Mouse (Mus musculus): Measurements from ENCODE around the gene Cmpk1. TPM values are rescaled to one million over a fixed set of nuclear protein-coding genes. Genes with fewer than 3 reads are reported as not detected.

Gene Cmpk1
- polyA plus RNA-seq, 1 experiment = 51.4 TPM

- TF ChIP-seq GATA1 (IDR thresholded peaks at IDR 0.05; ENCODE audit: low read length) = no peak
These were observed 29.6 kb downstream of the Cmpk1 start for GRCm38 (mm10) chr4:114957403-114957802.

- no peak for TF ChIP-seq GATA1 (IDR thresholded peaks at IDR 0.05; ENCODE audit: low read length)
These were observed 33.9 kb downstream of the Cmpk1 start for GRCm38 (mm10) chr4:114953172-114953571.

GRCm38 (mm10) chr4:114947852-114948481 lies 39.1 kb downstream of the Cmpk1 start:
- no peak for TF ChIP-seq GATA1 (IDR thresholded peaks at IDR 0.05; ENCODE audit: low read length)

- no peak for TF ChIP-seq GATA1 (IDR thresholded peaks at IDR 0.05; ENCODE audit: low read length)
These were observed 39.6 kb downstream of the Cmpk1 start for GRCm38 (mm10) chr4:114947395-114947794.

- no peak for TF ChIP-seq GATA1 (IDR thresholded peaks at IDR 0.05; ENCODE audit: low read length)
These were observed 40.6 kb downstream of the Cmpk1 start for GRCm38 (mm10) chr4:114946416-114946815.

- TF ChIP-seq GATA1 (IDR thresholded peaks at IDR 0.05; ENCODE audit: low read length) = no peak
These were observed 42.0 kb downstream of the Cmpk1 start for GRCm38 (mm10) chr4:114945021-114945420.

- no peak for TF ChIP-seq GATA1 (IDR thresholded peaks at IDR 0.05; ENCODE audit: low read length)
These were observed 44.5 kb downstream of the Cmpk1 start for GRCm38 (mm10) chr4:114942583-114942982.

- no peak for TF ChIP-seq GATA1 (IDR thresholded peaks at IDR 0.05; ENCODE audit: low read length)
These were observed 44.9 kb downstream of the Cmpk1 start for GRCm38 (mm10) chr4:114942112-114942511.

GRCm38 (mm10) chr4:114941311-114941710 lies 45.7 kb downstream of the Cmpk1 start:
- no peak for TF ChIP-seq GATA1 (IDR thresholded peaks at IDR 0.05; ENCODE audit: low read length)

- no peak for TF ChIP-seq GATA1 (IDR thresholded peaks at IDR 0.05; ENCODE audit: low read length)
These were observed 48.8 kb downstream of the Cmpk1 start for GRCm38 (mm10) chr4:114938248-114938647.

- no peak for TF ChIP-seq GATA1 (IDR thresholded peaks at IDR 0.05; ENCODE audit: low read length)
These were observed 49.5 kb downstream of the Cmpk1 start for GRCm38 (mm10) chr4:114937459-114938047.

- TF ChIP-seq GATA1 (IDR thresholded peaks at IDR 0.05; ENCODE audit: low read length) = no peak
These were observed 52.9 kb downstream of the Cmpk1 start for GRCm38 (mm10) chr4:114934188-114934587.

- TF ChIP-seq GATA1 (IDR thresholded peaks at IDR 0.05; ENCODE audit: low read length) = no peak
These were observed 54.3 kb downstream of the Cmpk1 start for GRCm38 (mm10) chr4:114932747-114933146.

- TF ChIP-seq GATA1 (IDR thresholded peaks at IDR 0.05; ENCODE audit: low read length) = no peak
These were observed 57.9 kb downstream of the Cmpk1 start for GRCm38 (mm10) chr4:114929155-114929554.

- TF ChIP-seq GATA1 (IDR thresholded peaks at IDR 0.05; ENCODE audit: low read length) = no peak
These were observed 61.1 kb downstream of the Cmpk1 start, which contains the start of gene Foxe3 for GRCm38 (mm10) chr4:114925917-114926312. Foxe3 (minus strand) TSS chr4:114926013.

- no peak for TF ChIP-seq GATA1 (IDR thresholded peaks at IDR 0.05; ENCODE audit: low read length)
These were observed 61.8 kb downstream of the Cmpk1 start for GRCm38 (mm10) chr4:114924971-114925916.

All from G1E-ER4 (cell line).